Mouse (Mus musculus) cerebellum, postnatal 36 days (tissue): ENCODE data around the gene Slc12a5.

Experiments
- DNase-seq, 2 experiments: peaks; one replicate each; pipeline ENCODE4 v3.0.0; 2021 to 2022; ENCODE audit warnings: mixed read lengths in 2 of 2

Gene Slc12a5

DNA sequence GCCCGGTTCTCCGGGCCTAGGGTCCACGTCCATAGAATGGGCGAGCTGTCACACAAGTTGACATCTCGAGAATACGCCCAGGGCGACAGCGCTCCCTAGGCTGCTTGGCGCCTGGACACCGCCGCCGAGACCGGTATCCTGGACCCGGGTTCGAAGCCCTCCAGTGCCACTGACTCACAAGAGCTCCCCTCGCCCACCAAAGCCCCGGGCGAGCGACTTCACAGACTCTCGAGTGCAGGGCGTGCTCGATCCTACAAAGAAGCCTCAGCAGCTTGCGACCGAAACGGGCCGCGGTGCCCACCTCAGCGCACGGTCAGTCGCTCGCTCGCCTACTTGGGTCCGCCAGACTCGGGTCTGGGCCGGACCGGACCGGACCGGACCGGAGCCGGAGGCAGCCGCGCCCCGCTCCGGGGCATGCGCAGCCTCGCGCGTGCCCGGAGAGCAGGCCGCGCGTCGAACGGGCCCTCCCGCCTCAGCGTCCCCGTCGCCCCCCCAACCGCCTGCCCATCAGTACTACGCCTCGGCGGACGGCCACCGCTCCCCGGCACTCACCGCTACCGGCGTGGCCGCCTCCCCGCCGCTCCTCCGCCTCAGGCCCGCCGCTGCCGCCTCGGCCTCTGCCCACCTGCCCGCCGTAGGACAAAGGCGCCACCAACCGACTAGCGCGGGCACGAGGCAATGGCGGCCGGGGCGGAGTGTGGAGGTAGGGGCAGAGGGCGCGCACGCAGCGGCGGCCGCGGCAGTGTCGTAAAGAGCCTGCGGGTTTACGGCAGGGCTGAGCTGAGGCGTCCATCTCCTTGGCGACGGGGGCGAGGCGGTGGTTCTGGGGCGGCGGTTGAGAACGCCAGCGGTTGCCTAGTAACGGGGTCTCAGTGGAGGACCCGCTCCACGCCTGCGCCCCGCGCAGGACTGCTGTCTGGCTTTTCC lies 73.8 kb downstream of the Slc12a5 start, which contains the start of gene Ncoa5:
Gene Ncoa5 (minus strand): TSS at position 737 of the 927 bp plus-strand sequence.
- peak; percentile 96 to 97 for DNase-seq

DNA sequence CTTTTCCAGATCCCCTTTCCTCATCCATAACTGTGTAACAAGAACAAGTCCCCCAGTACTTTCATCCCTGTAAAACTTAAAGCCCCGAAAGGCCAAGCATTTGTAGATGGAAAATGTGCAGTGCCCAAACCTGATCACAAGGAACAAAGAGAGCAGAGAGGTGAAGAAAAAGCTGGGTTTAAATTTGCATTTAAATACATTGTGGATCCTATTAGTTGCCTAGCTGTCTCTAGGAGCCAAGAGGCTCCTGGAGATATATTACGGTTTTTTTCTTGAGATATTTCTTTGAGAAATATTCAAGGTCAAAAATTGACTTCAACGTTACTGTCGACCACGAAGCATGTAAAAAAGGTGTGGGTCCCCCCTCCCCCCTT lies 74.4 kb downstream of the Slc12a5 start:
- DNase-seq, result no peak

- DNase-seq, result no peak
Measured at GRCm38 (mm10) chr2:165037415-165037814, 76.8 kb downstream of the Slc12a5 start.

GRCm38 (mm10) chr2:165042126-165042525 lies 81.5 kb downstream of the Slc12a5 start:
- DNase-seq, result no peak

- no peak for DNase-seq
Measured at GRCm38 (mm10) chr2:165043090-165043636, 82.6 kb downstream of the Slc12a5 start.

DNA sequence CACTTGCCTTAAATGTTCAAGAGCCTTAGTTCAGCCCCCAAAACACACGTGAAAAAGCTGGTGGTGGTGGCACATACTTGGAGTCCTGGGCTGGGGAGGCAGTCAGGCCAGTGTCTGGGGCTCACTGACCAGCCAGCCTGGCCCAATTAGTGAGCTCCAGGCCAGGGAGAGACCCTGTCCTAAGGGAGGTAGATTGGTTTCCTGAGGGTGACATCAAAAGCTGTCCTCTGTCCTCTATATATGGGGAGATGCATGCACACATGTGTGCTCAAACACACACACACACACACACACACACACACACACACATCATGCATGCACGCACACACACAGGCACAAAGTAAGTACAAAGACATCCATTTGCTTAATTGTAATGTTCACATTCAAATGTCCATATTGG lies 83.1 kb downstream of the Slc12a5 start:
- DNase-seq, result no peak

DNA sequence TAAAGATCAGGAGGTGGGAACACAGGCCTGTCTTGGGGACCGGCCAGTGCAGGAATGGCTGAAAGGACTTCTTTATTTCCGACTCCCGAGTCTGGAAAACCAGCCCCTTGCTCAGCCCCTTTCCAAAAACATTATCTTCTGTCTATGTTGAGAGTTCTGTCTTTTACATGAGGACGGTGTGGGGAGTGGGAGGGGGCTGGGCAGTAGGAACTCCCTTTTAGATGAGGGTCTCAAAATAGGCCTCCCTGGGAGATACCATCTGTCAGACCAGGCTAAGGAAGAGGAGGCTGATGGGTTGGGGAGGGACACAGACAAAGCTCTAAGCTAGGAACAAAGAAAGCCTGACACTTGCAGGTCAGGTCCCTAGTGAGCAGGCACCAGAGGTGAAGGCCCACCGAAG lies 88.4 kb downstream of the Slc12a5 start:
- no peak for DNase-seq
